ENCODE assay signal across 10 mouse cellular contexts in genomic region chr15:101970536-101970935, GRCm38 (mm10). TPM values are rescaled to one million over a fixed set of nuclear protein-coding genes. Genes with fewer than 3 reads are reported as not detected.
DNase-seq lines count a peak whose midpoint lies in the region; ATAC-seq and TF ChIP-seq lines count a peak whose summit lies in the region.
"Had no signal": no experiment of that assay in that cellular context is flagged by ENCODE, and none has a peak within 500 bp of the region (broad histone marks: within the 10 kb centered on the region; RNA-seq: fewer than 3 reads in every experiment).

No protein-coding gene starts in this region.

- H3K9me3 ChIP-seq in intestine, embryonic 15.5 days, result no peaks in the 10 kb centered on the region
- no peaks in the 10 kb centered on the region for H3K9me3 ChIP-seq in midbrain, embryonic 13.5 days
- H3K9me3 ChIP-seq: limb, embryonic 12.5 days had no signal

- H3K9ac ChIP-seq in intestine, embryonic 15.5 days, result no peak overlapping the region
- H3K9ac ChIP-seq in midbrain, embryonic 13.5 days (replicated peaks), result no peak overlapping the region
- H3K9ac ChIP-seq: limb, embryonic 12.5 days had no signal

- DNase-seq in cerebellum, adult 2 months, result no peak
- no peak for DNase-seq in cerebellum, adult 11-12 months
- peak in 1 of 2 experiments; percentile 48 for DNase-seq in layer of hippocampus, adult 2 months (ENCODE audit: low spot score in 2 of 2)
- no peak for DNase-seq in layer of hippocampus, adult 11-12 months (ENCODE audit: low spot score)
- DNase-seq in NIH3T3 (ENCODE audit: low read depth), result peak; percentile 64
- no peak for DNase-seq in right cerebral cortex, postnatal 36 days (ENCODE audit: low spot score in 2 of 2)

- H3K27ac ChIP-seq in cerebellum, adult 2 months (ENCODE audit: insufficient read depth, low read length), result no peak overlapping the region
- no peak overlapping the region for H3K27ac ChIP-seq in layer of hippocampus, adult 2 months
- H3K27ac ChIP-seq in intestine, embryonic 15.5 days, result peak overlapping the region; percentile 2; the same call in 1 of the 2 replicates
- no peak overlapping the region for H3K27ac ChIP-seq in midbrain, embryonic 13.5 days
- H3K27ac ChIP-seq: limb, embryonic 12.5 days had no signal

- 10% methylated on average over 4 of the region's 6 CpGs for WGBS in cerebellum, adult 2 months
- WGBS in intestine, embryonic 15.5 days, result 9% methylated on average over 3 of the region's 6 CpGs
- whole genome bisulfite sequencing in midbrain, embryonic 13.5 days, result 5% methylated on average over 6 of the region's 6 CpGs

- no peaks in the 10 kb centered on the region for H3K27me3 ChIP-seq in cerebellum, adult 2 months (ENCODE audit: control insufficient read depth, insufficient read depth, low read length)
- no peaks in the 10 kb centered on the region for H3K27me3 ChIP-seq in intestine, embryonic 15.5 days (replicated peaks)
- 0 out of 2 replicates have a peak, but pooled peaks cover 4% of the 10 kb centered on the region for H3K27me3 ChIP-seq in midbrain, embryonic 13.5 days

- H3K4me1 ChIP-seq in cerebellum, adult 2 months (ENCODE audit: control insufficient read depth, insufficient read depth, low read length), result no peaks in the 10 kb centered on the region
- peaks cover 19% of the 10 kb centered on the region for H3K4me1 ChIP-seq in intestine, embryonic 15.5 days (replicated peaks)
- H3K4me1 ChIP-seq in midbrain, embryonic 13.5 days (replicated peaks), result 0 out of 2 replicates have a peak, but pooled peaks cover 3% of the 10 kb centered on the region

- no peaks in the 10 kb centered on the region for H3K36me3 ChIP-seq in intestine, embryonic 15.5 days
- H3K36me3 ChIP-seq in midbrain, embryonic 13.5 days, result no peaks in the 10 kb centered on the region
- H3K36me3 ChIP-seq: limb, embryonic 12.5 days had no signal

- H3K4me3 ChIP-seq in cerebellum, adult 2 months (replicated peaks; ENCODE audit: insufficient read depth, low read depth, low read length), result no peak overlapping the region
- no peak overlapping the region for H3K4me3 ChIP-seq in layer of hippocampus, adult 2 months
- no peak overlapping the region for H3K4me3 ChIP-seq in intestine, embryonic 15.5 days (replicated peaks)
- H3K4me3 ChIP-seq in midbrain, embryonic 13.5 days (replicated peaks), result no peak overlapping the region
- H3K4me3 ChIP-seq: limb, embryonic 12.5 days had no signal

- no peak for TF ChIP-seq POLR2A in cerebellum, adult 2 months (IDR thresholded peaks at IDR 0.05; ENCODE audit: borderline replicate concordance, insufficient read depth, low read length)

- H3K4me2 ChIP-seq in intestine, embryonic 15.5 days (replicated peaks), result no peak overlapping the region
- H3K4me2 ChIP-seq in midbrain, embryonic 13.5 days (replicated peaks), result no peak overlapping the region
- H3K4me2 ChIP-seq: limb, embryonic 12.5 days had no signal

- TF ChIP-seq CTCF in cerebellum, adult 2 months (IDR thresholded peaks at IDR 0.05; ENCODE audit: borderline replicate concordance, insufficient read depth, low read depth, low read length), result peak; percentile 49; the same call in 1 of the 2 replicates
- peak; percentile 80 for TF ChIP-seq CTCF in layer of hippocampus, adult 2 months (conservative IDR thresholded peaks at IDR 0.05)

- no peak for ATAC-seq in intestine, embryonic 15.5 days
- 0 out of 2 replicates have a peak, but pooled peaks have one; percentile 41 for ATAC-seq in midbrain, embryonic 13.5 days

RNA-seq across cellular contexts. Expression of gene Krt78, which starts 16.4 kb away (rescaled TPM):
- polyA plus RNA-seq in cerebellum, adult 2 months (2012; rRNA removed), result 0.03 TPM in 1 of 2 replicates, not detected in the other
- total RNA-seq in layer of hippocampus, adult 2 months (2021), result not detected
- polyA plus RNA-seq in intestine, embryonic 15.5 days (2015; fragmentation: Nextera tagmentation; extraction: Ambion mirVana), result 0.05 and 0.25 TPM in 2 replicates
- not detected in 2 replicates for polyA plus RNA-seq in midbrain, embryonic 13.5 days (2015; fragmentation: Nextera tagmentation; extraction: Ambion mirVana)
- polyA plus RNA-seq: limb, embryonic 12.5 days; spleen, adult 2 months had no signal

RNA-seq across cellular contexts. Expression of gene Krt79, which starts 30.4 kb away (rescaled TPM):
- not detected in 2 replicates for polyA plus RNA-seq in cerebellum, adult 2 months (2012; rRNA removed)
- total RNA-seq in layer of hippocampus, adult 2 months (2021), result not detected
- 0.13 and 0.15 TPM in 2 replicates for polyA plus RNA-seq in intestine, embryonic 15.5 days (2015; fragmentation: Nextera tagmentation; extraction: Ambion mirVana)
- polyA plus RNA-seq in midbrain, embryonic 13.5 days (2015; fragmentation: Nextera tagmentation; extraction: Ambion mirVana), result 0.15 TPM in 1 of 2 replicates, not detected in the other
- polyA plus RNA-seq: limb, embryonic 12.5 days; spleen, adult 2 months had no signal

RNA-seq across cellular contexts. Expression of gene Krt8, which starts 33.7 kb away (rescaled TPM):
- polyA plus RNA-seq in cerebellum, adult 2 months (2012; rRNA removed), result 0.61 and 1.1 TPM in 2 replicates
- total RNA-seq in layer of hippocampus, adult 2 months (2021), result under 1 TPM in 1 of 2 experiments, not detected in 1; 0.26 TPM
- 775 and 835 TPM in 2 replicates for polyA plus RNA-seq in intestine, embryonic 15.5 days (2015; fragmentation: Nextera tagmentation; extraction: Ambion mirVana)
- 1.1 and 1.6 TPM in 2 replicates for polyA plus RNA-seq in midbrain, embryonic 13.5 days (2015; fragmentation: Nextera tagmentation; extraction: Ambion mirVana)

RNA-seq across cellular contexts. Expression of gene Krt4, which starts 46.0 kb away (rescaled TPM):
- polyA plus RNA-seq in cerebellum, adult 2 months (2012; rRNA removed), result 0.05 TPM in 1 of 2 replicates, not detected in the other
- total RNA-seq in layer of hippocampus, adult 2 months (2021), result not detected
- 0.85 and 1.2 TPM in 2 replicates for polyA plus RNA-seq in intestine, embryonic 15.5 days (2015; fragmentation: Nextera tagmentation; extraction: Ambion mirVana)
- 0.26 TPM in 1 of 2 replicates, not detected in the other for polyA plus RNA-seq in midbrain, embryonic 13.5 days (2015; fragmentation: Nextera tagmentation; extraction: Ambion mirVana)
- polyA plus RNA-seq: limb, embryonic 12.5 days; spleen, adult 2 months had no signal

RNA-seq across cellular contexts. Expression of gene Krt18, which starts 57.4 kb away (rescaled TPM):
- polyA plus RNA-seq in cerebellum, adult 2 months (2012; rRNA removed), result 1.1 and 2.1 TPM in 2 replicates
- total RNA-seq in layer of hippocampus, adult 2 months (2021), result under 1 TPM; 0.32 to 0.67 TPM
- polyA plus RNA-seq in intestine, embryonic 15.5 days (2015; fragmentation: Nextera tagmentation; extraction: Ambion mirVana), result 263 and 305 TPM in 2 replicates
- 1.2 and 2.5 TPM in 2 replicates for polyA plus RNA-seq in midbrain, embryonic 13.5 days (2015; fragmentation: Nextera tagmentation; extraction: Ambion mirVana)

Comparison
In these comparisons a context has a peak if more than half of its experiments do, and no peak if none do; other contexts are left out.
1. RNA of gene Krt8, which starts 33.7 kb away (polyA plus RNA-seq): 775 to 835 TPM in intestine, embryonic 15.5 days; 1.1 to 1.6 TPM in midbrain, embryonic 13.5 days and 0.61 to 1.1 TPM in cerebellum, adult 2 months; every median in the first group is over 100 times any median in the second.